Mouse (Mus musculus) liver, embryonic 13.5 days (tissue): ENCODE results near the gene Ggcx. TPM values are rescaled to one million over a fixed set of nuclear protein-coding genes. Genes with fewer than 3 reads are reported as not detected.
"Not testable (repeated sequence)": the region's sequence is repeated elsewhere in the genome, so short reads cannot be mapped to it uniquely, and the experiment has no call there.

Experiments used
- ATAC-seq: fragments of 200-750 bp; cut with Nextera tagmentation; 2 replicates; pipeline ENCODE4 v1.8.0; 2017; ENCODE audit warnings: low read depth, mild to moderate bottlenecking, moderate number of reproducible peaks, moderate library complexity
- DNase-seq: peaks from one replicate; pipeline ENCODE4 v3.0.0; 2022
- H3K27ac ChIP-seq: fragments of 300-500 bp; sonication (generic); 2 replicates; pipeline ENCODE4 v1.5.1; 2015; ENCODE audit warnings: moderate library complexity, mild to moderate bottlenecking, inconsistent platforms
- H3K27me3 ChIP-seq: fragments of 300-500 bp; sonication (generic); 2 replicates; pipeline ENCODE4 v1.6.1; 2015; ENCODE audit warnings: mild to moderate bottlenecking, inconsistent platforms
- H3K36me3 ChIP-seq: fragments of 300-500 bp; sonication (generic); 2 replicates; pipeline ENCODE4 v1.6.1; 2015; ENCODE audit warnings: mild to moderate bottlenecking, inconsistent platforms
- H3K4me1 ChIP-seq: fragments of 300-500 bp; sonication (generic); replicated peaks from 2 replicates; pipeline ENCODE4 v1.6.1; 2015; ENCODE audit warnings: inconsistent platforms
- H3K4me2 ChIP-seq: fragments of 300-500 bp; sonication (generic); 2 replicates; pipeline ENCODE4 v1.6.1; 2015; ENCODE audit warnings: inconsistent platforms, mild to moderate bottlenecking, moderate library complexity
- H3K4me3 ChIP-seq: fragments of 300-500 bp; sonication (generic); replicated peaks from 2 replicates; pipeline ENCODE4 v1.5.1; 2015; ENCODE audit warnings: mild to moderate bottlenecking, inconsistent platforms
- H3K9ac ChIP-seq: fragments of 300-500 bp; sonication (generic); 2 replicates; pipeline ENCODE4 v1.6.1; 2015; ENCODE audit warnings: mild to moderate bottlenecking, inconsistent platforms
- H3K9me3 ChIP-seq: fragments of 300-500 bp; sonication (generic); replicated peaks from 2 replicates; pipeline ENCODE4 v1.6.1; 2016; ENCODE audit warnings: inconsistent platforms
- WGBS: fragments of 180-500 bp; shearing (Covaris S2); methylation state at CpG from one replicate; pipeline ENCODE4 v1.1.7; 2015; ENCODE audit not compliant: insufficient replicate concordance; 5-methylcytosine and 5-hydroxymethylcytosine counted together
- polyA plus RNA-seq: library from polyadenylated mRNA; unstranded; fragments of >200 nt; fragmentation: Nextera tagmentation; extraction: Ambion mirVana; gene quantifications from 2 replicates; pipeline ENCODE4 v1.2.1, GENCODE M21; 2015

Gene Ggcx
- polyA plus RNA-seq, 1 experiment from 2014 or later = 15.8 TPM

DNA sequence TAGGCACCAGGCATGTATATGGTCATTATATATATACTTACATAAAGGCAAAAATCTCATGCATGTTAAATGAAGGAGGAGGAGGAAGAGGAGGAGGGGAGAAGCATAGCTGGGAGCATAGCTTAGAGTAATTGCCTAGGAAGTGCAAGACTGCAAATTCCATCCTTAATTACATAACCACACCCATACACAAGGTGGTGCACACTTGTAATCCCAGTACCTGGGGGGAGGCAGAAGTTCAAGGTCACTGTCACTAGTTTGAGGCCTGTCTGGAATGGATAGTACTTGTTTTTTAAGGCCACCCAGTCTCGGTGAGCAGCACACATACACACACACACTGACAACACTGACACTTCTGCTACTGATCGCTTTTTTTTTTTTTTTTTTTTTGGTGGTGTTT lies 38.2 kb downstream of the Ggcx start:
- whole genome bisulfite sequencing = 64% methylated on average over 2 of the region's 2 CpGs
- Histone ChIP-seq H3K4me1 (peaks cover 44% of the 10 kb centered on the region), H3K9ac (no peak overlapping the region), H3K27ac (no peak overlapping the region), H3K9me3 (no peaks in the 10 kb centered on the region), H3K36me3 (no peaks in the 10 kb centered on the region), H3K4me2 (no peak overlapping the region), H3K4me3 (no peak overlapping the region), H3K27me3 (no peaks in the 10 kb centered on the region)
- no peak for ATAC-seq
- no peak for DNase-seq

DNA sequence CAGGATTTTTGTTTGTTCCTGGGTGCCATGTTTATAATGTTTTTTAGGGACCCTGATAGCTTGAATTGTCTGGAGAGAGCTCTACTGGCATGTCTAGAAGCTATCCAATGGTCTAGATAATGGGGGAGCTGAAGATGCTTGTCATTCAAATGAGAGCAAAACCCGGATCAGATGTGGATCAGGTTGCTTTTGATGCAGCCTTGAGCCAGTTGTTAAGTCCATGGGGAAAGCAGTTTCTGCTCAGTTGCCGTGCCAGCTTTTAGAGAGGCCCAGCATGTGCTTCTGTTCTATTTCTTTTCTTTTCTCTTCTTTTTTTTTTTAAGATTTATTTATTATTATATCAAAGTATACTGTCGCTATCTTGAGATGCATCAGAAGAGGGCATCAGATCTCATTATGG lies 39.5 kb downstream of the Ggcx start:
- no peak overlapping the region for H3K4me2 ChIP-seq
- no peak overlapping the region for H3K9ac ChIP-seq
- peaks cover 36% of the 10 kb centered on the region for H3K4me1 ChIP-seq
- DNase-seq = no peak
- H3K36me3 ChIP-seq = no peaks in the 10 kb centered on the region
- no peaks in the 10 kb centered on the region for H3K9me3 ChIP-seq
- WGBS = 71% methylated on average over 3 of the region's 3 CpGs
- ATAC-seq = no peak
- no peak overlapping the region for H3K4me3 ChIP-seq
- H3K27ac ChIP-seq = no peak overlapping the region
- no peaks in the 10 kb centered on the region for H3K27me3 ChIP-seq

DNA sequence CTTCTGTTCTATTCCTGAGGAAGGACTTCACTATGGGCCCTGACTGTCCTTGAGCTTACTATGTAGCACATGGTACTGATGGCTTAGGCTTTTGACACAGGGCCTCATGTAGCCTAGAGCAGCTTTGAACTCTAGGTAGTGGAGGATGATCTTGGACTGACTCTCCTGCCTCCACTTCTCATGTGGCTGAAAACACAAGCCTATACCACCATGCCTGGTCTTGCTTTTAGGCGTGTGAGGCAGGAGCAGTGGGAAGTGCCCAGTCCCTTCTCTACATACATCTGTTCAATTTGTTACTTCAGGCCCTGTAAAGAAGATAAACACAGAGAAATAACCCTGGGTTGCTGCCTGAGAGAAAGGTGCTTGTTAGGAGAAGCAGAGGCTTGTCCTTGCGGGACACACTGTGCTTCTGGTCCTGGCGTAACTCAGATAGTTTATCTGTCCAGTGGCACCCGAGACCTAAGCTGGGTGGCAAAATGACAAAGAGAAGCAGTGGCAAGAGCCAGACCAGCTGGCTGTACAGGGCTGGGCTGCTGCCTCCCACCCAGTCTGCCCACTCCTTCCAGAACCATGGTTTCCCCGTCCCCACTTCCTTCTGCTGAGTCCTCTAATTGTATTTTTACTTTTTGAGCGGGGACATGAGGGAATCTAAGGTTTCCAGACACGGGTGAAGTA lies 40.1 kb downstream of the Ggcx start:
- no peak overlapping the region for H3K4me3 ChIP-seq
- DNase-seq (peak; percentile 49), ATAC-seq (peak; percentile 88)
- H3K4me1 ChIP-seq = peaks cover 41% of the 10 kb centered on the region
- H3K9me3 ChIP-seq = no peaks in the 10 kb centered on the region
- WGBS = 26% methylated on average over 7 of the region's 7 CpGs
- H3K27me3 ChIP-seq = no peaks in the 10 kb centered on the region
- 0 out of 2 replicates have a peak overlapping the region, but pooled peaks have one; percentile 31 for H3K9ac ChIP-seq
- 0 out of 2 replicates have a peak overlapping the region, but pooled peaks have one; percentile 9 for H3K4me2 ChIP-seq
- no peaks in the 10 kb centered on the region for H3K36me3 ChIP-seq
- H3K27ac ChIP-seq = peak overlapping the region; percentile 56

DNA sequence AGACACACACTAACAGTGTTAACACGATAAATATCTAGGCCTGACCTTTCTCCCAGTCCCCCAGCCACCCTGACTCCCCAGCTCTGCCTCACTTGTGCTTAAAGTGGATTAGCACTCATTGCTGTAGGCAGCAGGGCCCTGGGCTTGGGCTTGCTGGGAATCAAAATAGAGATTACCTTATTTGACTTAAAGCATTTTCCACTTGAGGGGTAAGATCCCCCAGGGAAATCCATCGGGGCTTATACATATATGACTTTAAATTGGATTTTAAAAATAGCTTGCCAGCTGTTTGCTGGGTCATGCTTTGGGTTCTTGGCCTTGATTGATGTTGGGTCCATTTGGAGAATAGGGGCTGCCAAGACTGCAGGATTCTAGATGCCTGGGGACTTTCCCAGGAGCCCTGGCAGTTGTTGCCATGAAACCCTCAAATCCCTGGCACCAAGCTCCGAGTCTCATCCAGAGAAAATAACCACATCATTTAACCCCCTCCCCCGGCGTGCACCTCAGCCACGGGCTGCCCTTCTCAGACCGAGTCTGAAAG lies 40.8 kb downstream of the Ggcx start:
- peak overlapping the region; percentile 56 for H3K27ac ChIP-seq
- H3K4me2 ChIP-seq = 0 out of 2 replicates have a peak overlapping the region, but pooled peaks have one; percentile 9
- DNase-seq (no peak), ATAC-seq (0 out of 2 replicates have a peak, but pooled peaks have one; percentile 22)
- H3K9me3 ChIP-seq = no peaks in the 10 kb centered on the region
- H3K36me3 ChIP-seq = no peaks in the 10 kb centered on the region
- 0 out of 2 replicates have a peak overlapping the region, but pooled peaks have one; percentile 31 for H3K9ac ChIP-seq
- no peaks in the 10 kb centered on the region for H3K27me3 ChIP-seq
- no peak overlapping the region for H3K4me3 ChIP-seq
- WGBS = 67% methylated on average over 7 of the region's 7 CpGs
- H3K4me1 ChIP-seq = peaks cover 46% of the 10 kb centered on the region

DNA sequence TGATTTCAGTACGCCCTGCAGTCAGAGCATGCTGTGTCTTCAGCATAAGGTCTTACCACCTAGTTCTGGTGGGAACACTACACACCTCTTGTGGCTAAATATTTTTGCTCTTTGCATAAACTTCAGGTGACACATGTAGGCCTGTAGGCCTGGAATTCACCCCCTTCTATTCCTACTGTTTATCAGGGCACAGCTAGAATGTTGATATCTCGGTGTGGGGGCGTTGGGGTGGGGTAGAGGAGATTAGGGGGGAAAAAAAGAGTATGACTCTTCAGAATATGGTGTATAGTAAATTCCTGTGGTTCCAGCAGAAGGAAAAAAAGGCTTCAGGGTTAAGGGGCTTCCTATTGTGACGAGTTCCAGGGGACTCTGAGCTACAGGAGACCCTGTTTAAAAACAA lies 42.5 kb downstream of the Ggcx start:
- Histone ChIP-seq H3K27me3 (no peaks in the 10 kb centered on the region), H3K4me3 (no peak overlapping the region), H3K4me2 (peak overlapping the region; percentile 7; the same call in 1 of the 2 replicates), H3K9ac (peak overlapping the region; percentile 11; the same call in 1 of the 2 replicates), H3K9me3 (no peaks in the 10 kb centered on the region), H3K27ac (peak overlapping the region; percentile 41; the same call in 1 of the 2 replicates), H3K4me1 (peaks cover 57% of the 10 kb centered on the region), H3K36me3 (no peaks in the 10 kb centered on the region)
- ATAC-seq = peak; percentile 53
- no peak for DNase-seq
- 34% methylated on average over 4 of the region's 4 CpGs for WGBS

DNA sequence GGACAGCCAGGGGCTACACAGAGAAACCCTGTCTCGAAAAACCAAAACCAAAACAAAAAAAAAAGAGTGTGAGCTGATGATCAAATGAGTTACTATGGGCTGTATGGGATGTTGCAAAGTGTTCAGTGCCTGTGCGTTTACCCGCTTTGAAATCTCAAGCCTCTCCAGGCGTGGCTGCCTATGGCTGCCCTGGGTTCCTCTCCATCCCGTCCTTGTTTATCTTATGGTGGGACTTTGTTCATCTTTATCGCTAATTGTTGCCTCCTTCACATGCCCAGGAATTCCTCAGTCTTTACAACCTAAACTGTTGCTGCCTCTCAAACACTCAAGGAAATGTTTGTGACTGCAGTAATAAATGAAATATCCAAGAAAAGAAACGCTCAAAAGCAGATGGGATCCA lies 44.3 kb downstream of the Ggcx start:
- Histone ChIP-seq H3K9me3 (no peaks in the 10 kb centered on the region), H3K4me3 (no peak overlapping the region), H3K9ac (no peak overlapping the region), H3K27me3 (no peaks in the 10 kb centered on the region), H3K4me1 (peaks cover 57% of the 10 kb centered on the region), H3K36me3 (no peaks in the 10 kb centered on the region), H3K27ac (0 out of 2 replicates have a peak overlapping the region, but pooled peaks have one; percentile 9), H3K4me2 (no peak overlapping the region)
- no peak for ATAC-seq
- DNase-seq = no peak
- WGBS = 67% methylated on average over 7 of the region's 7 CpGs

DNA sequence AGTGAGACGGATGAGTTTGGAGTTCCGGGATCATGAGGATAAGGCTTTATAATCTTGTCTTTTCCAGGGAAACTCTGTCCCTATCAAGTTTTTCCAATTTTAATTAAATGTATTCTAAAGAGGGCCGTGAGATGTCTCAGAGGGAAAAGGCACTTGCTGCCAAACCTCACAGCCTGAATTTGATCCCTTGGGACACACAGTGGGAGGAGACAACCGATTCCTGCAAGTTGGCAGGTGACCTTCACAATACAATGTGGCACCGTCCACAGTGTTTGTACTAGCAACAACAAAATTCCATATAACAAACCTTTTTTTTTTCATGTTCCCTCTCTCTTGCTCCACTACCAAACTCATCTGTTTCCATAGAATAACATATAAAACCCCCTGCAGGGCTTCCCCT lies 44.8 kb downstream of the Ggcx start:
- H3K9me3 ChIP-seq = no peaks in the 10 kb centered on the region
- DNase-seq = no peak
- no peak for ATAC-seq
- no peak overlapping the region for H3K4me3 ChIP-seq
- no peak overlapping the region for H3K4me2 ChIP-seq
- no peaks in the 10 kb centered on the region for H3K27me3 ChIP-seq
- 0 out of 2 replicates have a peak overlapping the region, but pooled peaks have one; percentile 9 for H3K27ac ChIP-seq
- WGBS = 70% methylated on average over 5 of the region's 5 CpGs
- H3K9ac ChIP-seq = no peak overlapping the region
- no peaks in the 10 kb centered on the region for H3K36me3 ChIP-seq
- H3K4me1 ChIP-seq = peaks cover 55% of the 10 kb centered on the region

DNA sequence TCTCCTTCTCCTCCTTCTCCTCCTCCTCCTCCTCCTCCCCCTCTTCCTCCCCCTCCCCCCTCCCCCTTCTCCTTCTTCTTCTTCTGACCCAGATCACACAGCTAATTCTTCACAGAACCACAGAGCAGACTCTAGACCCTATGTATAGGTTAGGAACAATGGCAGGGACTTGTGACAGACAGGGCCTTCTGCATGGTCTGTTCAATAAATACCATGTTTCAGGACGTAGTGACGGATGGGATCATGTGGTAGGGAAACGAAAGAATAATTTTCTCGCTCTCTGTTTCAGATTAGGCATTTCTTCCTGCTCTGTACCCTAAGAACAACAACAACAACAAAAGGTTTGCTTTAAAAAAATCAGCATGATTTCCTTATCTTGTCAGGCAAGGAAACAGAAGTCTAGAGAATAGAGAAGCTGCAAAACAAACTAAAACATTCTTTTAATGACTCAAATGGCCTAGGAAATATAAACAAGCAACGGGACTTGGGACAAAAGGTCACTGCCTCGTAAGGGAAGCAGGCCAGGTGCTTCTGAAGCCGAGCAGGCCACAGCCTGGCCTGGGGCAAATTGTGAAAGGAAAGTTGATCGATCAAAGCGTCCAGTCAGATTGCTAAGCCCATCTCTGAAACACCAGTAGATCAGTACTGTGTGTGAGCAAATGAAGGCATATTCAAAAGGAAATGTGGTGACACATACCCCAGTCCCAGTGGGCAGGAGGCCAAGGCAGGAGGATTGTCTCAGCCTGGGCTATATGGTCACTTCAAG lies 46.1 kb downstream of the Ggcx start:
- Histone ChIP-seq H3K27me3 (no peaks in the 10 kb centered on the region), H3K4me1 (peaks cover 42% of the 10 kb centered on the region), H3K9me3 (no peaks in the 10 kb centered on the region), H3K9ac (no peak overlapping the region), H3K36me3 (no peaks in the 10 kb centered on the region), H3K27ac (peak overlapping the region; percentile 47; the same call in 1 of the 2 replicates), H3K4me2 (no peak overlapping the region), H3K4me3 (no peak overlapping the region)
- DNase-seq = no peak
- WGBS = 46% methylated on average over 9 of the region's 9 CpGs
- ATAC-seq = no peak

DNA sequence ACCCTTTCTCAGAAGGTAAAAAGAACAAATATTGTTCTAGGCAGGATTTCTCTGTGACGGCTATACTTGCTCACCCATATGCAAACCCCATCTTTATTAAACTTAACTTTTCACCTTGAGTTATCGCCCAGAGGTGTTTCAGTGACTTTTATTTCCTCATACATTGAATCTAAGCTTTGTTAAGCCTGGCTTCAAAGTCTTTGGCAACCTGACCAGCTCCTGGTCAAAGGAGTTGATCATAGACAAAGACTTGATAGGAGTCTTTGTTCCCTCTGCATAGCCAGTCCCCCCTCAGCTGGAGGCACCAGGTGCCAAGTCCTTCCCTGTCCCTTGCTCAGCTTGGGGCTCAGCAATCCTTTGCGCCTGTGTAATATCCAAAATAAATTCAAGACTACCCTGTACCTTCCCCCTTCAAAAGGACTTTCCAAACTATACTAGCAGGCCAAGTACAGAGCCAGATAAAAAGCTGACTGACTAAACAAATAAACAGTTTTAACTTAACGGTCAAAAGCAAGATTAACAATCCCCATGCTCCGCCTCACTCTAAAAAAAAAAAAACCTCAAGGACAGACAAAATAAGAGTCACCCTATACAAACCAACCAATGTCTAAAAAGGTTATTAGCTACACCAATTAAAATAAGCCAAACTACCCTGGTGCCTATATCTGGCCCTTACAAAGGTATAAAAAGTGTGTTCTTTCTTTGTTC lies 48.6 kb downstream of the Ggcx start:
- DNase-seq, H3K9me3 ChIP-seq, ATAC-seq, H3K4me2 ChIP-seq, H3K36me3 ChIP-seq, H3K4me3 ChIP-seq, H3K27me3 ChIP-seq, H3K27ac ChIP-seq, H3K9ac ChIP-seq: not testable (repeated sequence)
- H3K4me1 ChIP-seq = peaks cover 27% of the 10 kb centered on the region
- WGBS = 65% methylated on average over 5 of the region's 5 CpGs

DNA sequence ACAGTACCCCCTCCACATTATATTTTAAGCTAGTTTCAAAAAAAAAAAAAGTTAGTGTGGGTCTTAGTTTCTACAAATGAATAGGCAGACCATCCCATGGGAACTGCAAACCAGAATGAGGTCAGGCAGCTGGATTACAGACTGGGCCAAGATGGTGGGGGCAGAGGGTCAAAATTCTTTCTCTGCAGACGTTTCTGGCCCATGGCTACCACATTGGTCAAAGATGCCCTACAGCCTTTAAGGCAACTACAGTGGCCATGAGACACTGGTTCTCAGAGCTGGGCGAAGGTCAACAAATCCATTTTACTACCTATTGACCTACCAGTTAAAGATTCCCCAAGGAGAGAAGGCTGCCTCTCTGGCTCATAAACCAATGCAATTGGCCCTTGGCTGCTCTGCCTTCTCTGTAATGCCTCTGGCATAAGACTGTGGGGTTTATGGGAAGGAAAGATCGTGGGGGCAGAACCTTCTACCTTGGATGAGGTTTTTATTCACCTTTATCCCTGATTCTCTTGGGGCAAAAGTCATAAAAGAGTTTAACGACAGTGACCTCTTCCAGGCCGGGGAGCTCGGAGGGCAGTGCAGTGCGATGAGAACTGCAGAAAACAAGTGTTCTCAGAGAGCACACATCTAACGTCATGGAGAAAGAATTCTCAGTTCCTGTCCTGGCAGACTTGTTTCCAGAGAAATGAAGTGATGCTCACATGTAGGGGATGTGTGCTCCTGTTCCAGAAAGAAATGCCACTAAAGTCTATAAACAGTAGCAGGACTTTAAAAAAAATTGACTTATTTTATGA lies 51.5 kb downstream of the Ggcx start:
- Histone ChIP-seq H3K4me3 (no peak overlapping the region), H3K4me1 (peaks cover 5% of the 10 kb centered on the region), H3K9me3 (no peaks in the 10 kb centered on the region), H3K9ac (no peak overlapping the region), H3K27ac (no peak overlapping the region), H3K27me3 (no peaks in the 10 kb centered on the region), H3K4me2 (no peak overlapping the region), H3K36me3 (no peaks in the 10 kb centered on the region)
- 57% methylated on average over 8 of the region's 8 CpGs for WGBS
- no peak for DNase-seq
- no peak for ATAC-seq
